Mouse (Mus musculus): ENCODE measurements around the gene Mettl25. TPM values are rescaled to one million over a fixed set of nuclear protein-coding genes. Genes with fewer than 3 reads are reported as not detected.
A peak's percentile ranks its signal among the peaks of the same experiment; 100 is the strongest.

Mettl25 gene
- polyA plus RNA-seq, 2 experiments, result 11.2 to 13.2 TPM

GRCm38 (mm10) chr10:105714366-105714765 is 126.8 kb downstream of the Mettl25 start:
- H3K4me1 ChIP-seq (ENCODE audit: control insufficient read depth, insufficient read depth, low read length), result 0 out of 2 replicates have a peak, but pooled peaks cover 4% of the 10 kb centered on the region
- no peak overlapping the region for H3K27ac ChIP-seq (replicated peaks; ENCODE audit: low read depth, low read length)
- H3K27me3 ChIP-seq (ENCODE audit: control insufficient read depth, insufficient read depth, low read length), result no peaks in the 10 kb centered on the region
- no peak for DNase-seq (ENCODE audit: low spot score)
- no peak overlapping the region for H3K9ac ChIP-seq (ENCODE audit: low read depth, low read length, severe bottlenecking)
- WGBS, result 25% methylated on average over 4 of the region's 4 CpGs
- no peak overlapping the region for H3K4me3 ChIP-seq (replicated peaks; ENCODE audit: low read length)
- no peak overlapping the region for H3K4me2 ChIP-seq (replicated peaks; ENCODE audit: low read depth, low read length, severe bottlenecking)
- no peaks in the 10 kb centered on the region for H3K36me3 ChIP-seq (ENCODE audit: control insufficient read depth, insufficient read depth, low read length)
- no peak for TF ChIP-seq POLR2A (IDR thresholded peaks at IDR 0.05; ENCODE audit: borderline replicate concordance, extremely low read depth, insufficient read depth, insufficient read length)
- peak; percentile 58; the same call in 1 of the 2 replicates for ATAC-seq (ENCODE audit: low FRiP score, low read depth)
- H3K9me3 ChIP-seq (ENCODE audit: control insufficient read depth, low read length), result no peaks in the 10 kb centered on the region

GRCm38 (mm10) chr10:105713222-105713621 is 128.0 kb downstream of the Mettl25 start:
- TF ChIP-seq POLR2A (IDR thresholded peaks at IDR 0.05; ENCODE audit: borderline replicate concordance, extremely low read depth, insufficient read depth, insufficient read length), result no peak
- H3K4me2 ChIP-seq (replicated peaks; ENCODE audit: low read depth, low read length, severe bottlenecking), result no peak overlapping the region
- H3K4me3 ChIP-seq (replicated peaks; ENCODE audit: low read length), result no peak overlapping the region
- no peaks in the 10 kb centered on the region for H3K27me3 ChIP-seq (ENCODE audit: control insufficient read depth, insufficient read depth, low read length)
- H3K36me3 ChIP-seq (ENCODE audit: control insufficient read depth, insufficient read depth, low read length), result no peaks in the 10 kb centered on the region
- WGBS, result 77% methylated on average over 5 of the region's 5 CpGs
- ATAC-seq (ENCODE audit: low FRiP score, low read depth) (no peak), DNase-seq (ENCODE audit: low spot score) (no peak)
- no peak overlapping the region for H3K27ac ChIP-seq (replicated peaks; ENCODE audit: low read depth, low read length)
- no peaks in the 10 kb centered on the region for H3K9me3 ChIP-seq (ENCODE audit: control insufficient read depth, low read length)
- no peak overlapping the region for H3K9ac ChIP-seq (ENCODE audit: low read depth, low read length, severe bottlenecking)
- H3K4me1 ChIP-seq (ENCODE audit: control insufficient read depth, insufficient read depth, low read length), result 0 out of 2 replicates have a peak, but pooled peaks cover 4% of the 10 kb centered on the region

Other genes with a start within 250 kb of the Mettl25 start
- gene Ccdc59, start 313 bp downstream of the Mettl25 start, polyA plus RNA-seq (2012; rRNA removed), result 21.4 and 32.4 TPM in 2 replicates
- gene Ccdc59, start 313 bp downstream of the Mettl25 start, polyA plus RNA-seq (2014; fragmentation: Nextera tagmentation; extraction: Ambion mirVana), result 58.6 and 59.9 TPM in 2 replicates

Measured in limb, embryonic 14.5 days (tissue).